Mouse (Mus musculus) kidney, adult 8-10 months (tissue): Measurements from ENCODE around the gene 1700001F09Rik.
"Not testable (repeated sequence)": the region's sequence is repeated elsewhere in the genome, so short reads cannot be mapped to it uniquely, and the experiment has no call there.

Experiments used
- DNase-seq, 2 experiments: peaks; one replicate each; pipeline ENCODE4 v3.0.0; 2022

The 1700001F09Rik gene

GRCm38 (mm10) chr14:43347711-43348110 lies at the start of gene 1700001F09Rik:
Gene 1700001F09Rik, minus strand, starts transcription at chr14:43347811.
- not testable (repeated sequence) for DNase-seq

DNA sequence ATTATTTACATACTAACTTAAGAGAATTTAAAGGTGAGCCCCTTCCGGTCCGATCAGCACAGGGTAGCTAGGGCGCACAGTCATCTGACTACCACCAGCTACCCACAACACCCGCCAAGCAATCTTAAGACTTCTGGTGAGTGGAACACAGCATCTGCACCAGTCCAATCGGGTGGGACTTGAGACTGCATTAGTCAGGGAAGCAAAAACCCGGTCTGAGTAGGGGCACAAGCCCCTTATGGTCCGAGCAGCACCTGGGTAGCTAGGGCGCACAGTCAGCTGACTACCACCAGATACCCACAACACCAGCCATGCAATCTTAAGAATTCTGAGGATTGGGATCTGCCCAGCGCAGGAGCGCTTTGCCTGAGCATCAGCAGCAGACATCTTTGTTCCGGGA lies 14.1 kb upstream of the 1700001F09Rik start:
- DNase-seq, result peak in 1 of 2 experiments; percentile 3

- peak in 1 of 2 experiments; percentile 2 for DNase-seq
These were observed 11.6 kb upstream of the 1700001F09Rik start for GRCm38 (mm10) chr14:43359246-43359645.

GRCm38 (mm10) chr14:43357496-43357895 lies 9.9 kb upstream of the 1700001F09Rik start:
- DNase-seq, result peak; percentile 30 to 41

GRCm38 (mm10) chr14:43352944-43353343 lies 5.3 kb upstream of the 1700001F09Rik start:
- not testable (repeated sequence) for DNase-seq

- not testable (repeated sequence) for DNase-seq
These were observed 10.0 kb downstream of the 1700001F09Rik start for GRCm38 (mm10) chr14:43337646-43338045.

GRCm38 (mm10) chr14:43331362-43331880 lies 16.2 kb downstream of the 1700001F09Rik start:
- DNase-seq, result not testable (repeated sequence)

DNA sequence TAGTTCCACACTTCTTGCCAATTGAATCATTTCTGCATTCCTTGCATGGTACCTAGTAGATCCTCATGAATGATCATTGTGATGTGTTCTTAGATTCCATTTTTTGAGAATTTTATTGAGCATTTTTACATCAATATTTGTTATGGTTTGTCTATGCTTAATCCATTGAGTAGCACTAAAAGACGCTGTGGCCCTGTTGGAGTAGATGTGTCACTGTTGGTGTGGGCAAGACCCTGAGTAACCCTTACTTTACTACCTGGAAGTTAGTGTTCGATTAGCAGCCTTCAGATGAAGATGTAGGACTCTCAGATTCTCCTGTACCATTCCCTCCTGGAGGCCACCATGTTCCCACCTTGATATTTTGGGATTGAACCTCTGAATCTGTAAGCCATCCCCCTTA lies 19.0 kb downstream of the 1700001F09Rik start:
- not testable (repeated sequence) for DNase-seq

- not testable (repeated sequence) for DNase-seq
These were observed 28.1 kb downstream of the 1700001F09Rik start for GRCm38 (mm10) chr14:43319516-43319915.

DNA sequence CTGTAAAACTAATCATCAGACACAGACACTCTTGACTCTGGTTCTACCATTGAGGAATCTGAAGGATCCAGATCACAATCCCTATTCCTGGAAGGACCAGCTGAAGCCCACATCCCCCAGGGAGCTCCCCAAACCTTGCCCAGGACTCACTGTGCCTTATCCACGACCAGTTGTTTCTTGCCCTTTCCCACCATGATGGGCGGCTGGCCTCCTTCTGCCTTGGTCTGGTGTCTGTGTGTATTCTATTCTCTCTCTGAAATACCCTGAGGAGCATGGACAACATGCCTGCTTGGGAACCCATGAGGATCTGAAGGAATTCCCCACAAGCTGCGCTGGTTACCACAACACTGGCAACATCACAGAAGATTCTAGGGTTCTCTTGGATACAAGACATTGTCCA lies 54.1 kb downstream of the 1700001F09Rik start, which contains the start of gene Gm8127:
Gm8127 (minus strand) TSS at position 330 of the 400 bp plus-strand sequence.
- not testable (repeated sequence) for DNase-seq
